Mouse (Mus musculus) hindbrain, embryonic 13.5 days (tissue): ENCODE measurements around the gene Slc6a13. TPM values are rescaled to one million over a fixed set of nuclear protein-coding genes. Genes with fewer than 3 reads are reported as not detected.

Experiments
- ATAC-seq: fragments of 200-750 bp; cut with Nextera tagmentation; 2 replicates; pipeline ENCODE4 v1.8.0; 2017; ENCODE audit warnings: moderate TSS enrichment; ENCODE audit not compliant: low FRiP score
- H3K27ac ChIP-seq: fragments of 300-500 bp; sonication (generic); 2 replicates; pipeline ENCODE4 v1.5.1; 2015; ENCODE audit warnings: inconsistent platforms, mild to moderate bottlenecking, moderate library complexity
- H3K27me3 ChIP-seq: fragments of 300-500 bp; sonication (generic); 2 replicates; pipeline ENCODE4 v1.6.1; 2015; ENCODE audit warnings: mild to moderate bottlenecking, inconsistent platforms
- H3K36me3 ChIP-seq: fragments of 300-500 bp; sonication (generic); 2 replicates; pipeline ENCODE4 v1.6.1; 2015; ENCODE audit warnings: mild to moderate bottlenecking, inconsistent platforms
- H3K4me1 ChIP-seq: fragments of 300-500 bp; sonication (generic); replicated peaks from 2 replicates; pipeline ENCODE4 v1.6.1; 2015; ENCODE audit warnings: inconsistent platforms
- H3K4me2 ChIP-seq: fragments of 300-500 bp; sonication (generic); 2 replicates; pipeline ENCODE4 v1.6.1; 2015; ENCODE audit warnings: inconsistent platforms, mild to moderate bottlenecking, moderate library complexity
- H3K4me3 ChIP-seq: fragments of 300-500 bp; sonication (generic); 2 replicates; pipeline ENCODE4 v1.5.1; 2015; ENCODE audit warnings: mild to moderate bottlenecking, inconsistent platforms
- H3K9ac ChIP-seq: fragments of 300-500 bp; sonication (generic); 2 replicates; pipeline ENCODE4 v1.6.1; 2015; ENCODE audit warnings: mild to moderate bottlenecking, inconsistent platforms
- H3K9me3 ChIP-seq: fragments of 300-500 bp; sonication (generic); 2 replicates; pipeline ENCODE4 v1.6.1; 2016; ENCODE audit warnings: inconsistent platforms
- WGBS: fragments of 180-500 bp; shearing (Covaris S2); methylation state at CpG from one replicate; pipeline ENCODE4 v1.1.7; 2015; 5-methylcytosine and 5-hydroxymethylcytosine counted together
- polyA plus RNA-seq: library from polyadenylated mRNA; unstranded; fragments of >200 nt; fragmentation: Nextera tagmentation; extraction: Ambion mirVana; gene quantifications from 2 replicates; pipeline ENCODE4 v1.2.1, GENCODE M21; 2015

Gene Slc6a13
- polyA plus RNA-seq, 1 experiment from 2014 or later = 36.9 TPM

DNA sequence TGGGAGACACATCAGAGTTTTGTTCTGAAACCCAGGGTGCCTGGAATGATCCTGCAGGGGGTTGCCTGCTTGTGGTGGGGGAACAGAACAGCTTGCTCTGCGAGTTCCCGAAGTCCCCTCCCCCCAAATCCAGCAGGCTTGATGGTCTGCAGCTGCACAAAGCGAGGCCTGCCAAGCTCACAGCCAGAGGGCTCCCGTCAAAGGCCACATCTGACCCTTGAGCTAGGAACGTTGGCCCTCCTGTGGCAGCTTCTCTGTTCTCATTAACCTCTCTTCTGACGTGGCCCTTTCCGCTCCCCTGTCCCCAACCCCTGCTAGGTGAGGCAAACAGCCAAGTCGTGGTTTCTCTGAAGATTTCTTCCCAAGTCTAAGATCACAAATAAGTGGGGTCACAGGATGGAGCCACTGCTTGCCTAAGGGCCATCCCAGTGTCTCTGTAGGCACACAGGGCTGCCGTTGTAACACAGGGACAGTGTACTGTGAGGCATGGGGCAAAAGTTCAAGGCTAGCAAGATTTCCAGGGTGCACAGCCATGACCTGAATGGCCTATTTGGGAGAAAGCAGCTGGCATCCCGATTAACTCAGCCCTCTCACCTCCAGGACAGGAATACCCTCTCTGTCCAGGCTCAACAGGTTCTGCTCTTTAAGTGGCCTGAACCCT lies 30.0 kb downstream of the Slc6a13 start:
- H3K4me3 ChIP-seq = no peak overlapping the region
- H3K4me1 ChIP-seq = peaks cover 15% of the 10 kb centered on the region
- peaks cover 9% of the 10 kb centered on the region; the same call in 1 of the 2 replicates for H3K27me3 ChIP-seq
- no peak overlapping the region for H3K9ac ChIP-seq
- H3K27ac ChIP-seq = no peak overlapping the region
- H3K36me3 ChIP-seq = no peaks in the 10 kb centered on the region
- ATAC-seq = no peak
- WGBS = 6% methylated on average over 10 of the region's 10 CpGs
- H3K4me2 ChIP-seq = no peak overlapping the region
- no peaks in the 10 kb centered on the region for H3K9me3 ChIP-seq

GRCm38 (mm10) chr6:121335841-121336240 lies 35.8 kb downstream of the Slc6a13 start:
- Histone ChIP-seq H3K4me2 (no peak overlapping the region), H3K27ac (no peak overlapping the region), H3K9ac (no peak overlapping the region), H3K4me1 (0 out of 2 replicates have a peak, but pooled peaks cover 4% of the 10 kb centered on the region), H3K9me3 (no peaks in the 10 kb centered on the region), H3K4me3 (no peak overlapping the region), H3K36me3 (no peaks in the 10 kb centered on the region), H3K27me3 (peaks cover 8% of the 10 kb centered on the region; the same call in 1 of the 2 replicates)
- no peak for ATAC-seq
- 89% methylated on average over 9 of the region's 9 CpGs for WGBS

- no peak overlapping the region for H3K4me2 ChIP-seq
- WGBS = 78% methylated on average over 8 of the region's 8 CpGs
- H3K36me3 ChIP-seq = no peaks in the 10 kb centered on the region
- no peak overlapping the region for H3K9ac ChIP-seq
- no peak overlapping the region for H3K27ac ChIP-seq
- H3K4me3 ChIP-seq = no peak overlapping the region
- 0 out of 2 replicates have a peak, but pooled peaks cover 4% of the 10 kb centered on the region for H3K4me1 ChIP-seq
- H3K9me3 ChIP-seq = no peaks in the 10 kb centered on the region
- H3K27me3 ChIP-seq = 0 out of 2 replicates have a peak, but pooled peaks cover 6% of the 10 kb centered on the region
- ATAC-seq = no peak
Measured at GRCm38 (mm10) chr6:121336558-121336957, 36.5 kb downstream of the Slc6a13 start.

DNA sequence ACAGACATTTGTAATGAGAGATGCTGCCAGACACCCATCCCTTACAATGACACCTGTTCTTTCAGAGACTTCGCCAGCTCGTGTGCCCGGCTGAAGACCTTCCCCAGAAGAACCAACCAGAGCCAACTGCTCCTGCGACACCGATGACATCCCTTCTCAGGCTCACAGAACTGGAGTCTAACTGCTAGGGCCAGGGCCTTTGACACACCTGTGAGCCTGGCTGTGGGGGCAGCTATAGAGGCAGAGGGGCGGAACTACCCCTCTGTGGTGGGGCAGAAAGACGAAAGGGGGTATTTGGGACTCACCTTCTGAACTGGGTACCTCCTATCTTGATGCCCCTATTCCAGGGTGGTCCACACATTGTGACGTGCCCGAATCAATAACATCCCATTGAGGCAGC lies 37.2 kb downstream of the Slc6a13 start:
- no peak overlapping the region for H3K27ac ChIP-seq
- H3K9ac ChIP-seq = no peak overlapping the region
- ATAC-seq = no peak
- no peak overlapping the region for H3K4me3 ChIP-seq
- H3K4me1 ChIP-seq = 0 out of 2 replicates have a peak, but pooled peaks cover 4% of the 10 kb centered on the region
- no peak overlapping the region for H3K4me2 ChIP-seq
- H3K36me3 ChIP-seq = no peaks in the 10 kb centered on the region
- H3K27me3 ChIP-seq = 0 out of 2 replicates have a peak, but pooled peaks cover 6% of the 10 kb centered on the region
- no peaks in the 10 kb centered on the region for H3K9me3 ChIP-seq
- WGBS = 93% methylated on average over 9 of the region's 9 CpGs

DNA sequence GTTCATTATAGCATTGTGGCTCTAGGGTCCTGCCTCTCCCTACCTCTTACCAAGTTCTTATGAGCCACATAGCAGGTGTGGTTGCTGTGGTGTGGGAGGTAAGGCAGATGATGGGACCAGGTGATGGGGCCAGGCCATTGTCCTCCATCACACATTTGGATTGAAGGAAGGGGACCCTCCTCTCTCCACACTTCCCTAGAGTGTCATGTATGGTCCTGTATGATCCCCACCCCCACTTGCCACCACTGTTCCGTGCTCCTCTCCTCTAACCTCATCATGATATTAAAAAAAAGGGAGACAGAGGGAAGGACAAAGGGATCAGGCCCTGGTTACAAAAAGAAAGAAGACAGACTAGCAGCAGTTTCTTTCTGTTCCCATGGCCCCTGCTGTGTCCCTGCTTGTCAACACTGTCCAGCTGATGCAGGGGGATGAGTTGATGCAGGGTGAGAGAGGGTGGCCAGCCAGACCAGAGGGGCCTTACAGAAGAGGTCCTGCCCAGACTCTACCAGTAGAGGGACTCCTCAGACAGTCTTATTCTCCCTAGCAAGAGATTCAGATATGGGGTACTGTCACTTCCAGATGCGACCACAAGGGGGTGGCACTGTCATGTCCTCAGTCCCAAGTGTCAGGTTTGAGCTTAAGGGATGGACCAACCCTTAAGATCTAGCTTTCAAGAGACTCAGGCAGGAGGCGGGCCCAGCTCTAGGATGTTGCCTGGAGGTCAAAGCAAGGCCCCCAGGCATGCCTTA lies 37.9 kb downstream of the Slc6a13 start:
- H3K4me3 ChIP-seq = no peak overlapping the region
- no peaks in the 10 kb centered on the region for H3K36me3 ChIP-seq
- H3K27me3 ChIP-seq = 0 out of 2 replicates have a peak, but pooled peaks cover 10% of the 10 kb centered on the region
- no peak overlapping the region for H3K9ac ChIP-seq
- WGBS = 23% methylated on average over 3 of the region's 3 CpGs
- H3K9me3 ChIP-seq = no peaks in the 10 kb centered on the region
- H3K27ac ChIP-seq = no peak overlapping the region
- H3K4me1 ChIP-seq = peaks cover 5% of the 10 kb centered on the region; the same call in 1 of the 2 replicates
- no peak overlapping the region for H3K4me2 ChIP-seq
- ATAC-seq = peak; percentile 83

GRCm38 (mm10) chr6:121338519-121338896 lies 38.5 kb downstream of the Slc6a13 start:
- Histone ChIP-seq H3K4me2 (no peak overlapping the region), H3K9ac (no peak overlapping the region), H3K27me3 (0 out of 2 replicates have a peak, but pooled peaks cover 10% of the 10 kb centered on the region), H3K36me3 (no peaks in the 10 kb centered on the region), H3K9me3 (no peaks in the 10 kb centered on the region), H3K4me1 (peaks cover 9% of the 10 kb centered on the region; the same call in 1 of the 2 replicates), H3K27ac (no peak overlapping the region), H3K4me3 (no peak overlapping the region)
- WGBS = 52% methylated on average over 4 of the region's 4 CpGs
- no peak; the same call in 1 of the 2 replicates for ATAC-seq

GRCm38 (mm10) chr6:121341650-121342049 lies 41.6 kb downstream of the Slc6a13 start:
- 89% methylated on average over 6 of the region's 6 CpGs for WGBS
- Histone ChIP-seq H3K27me3 (0 out of 2 replicates have a peak, but pooled peaks cover 10% of the 10 kb centered on the region), H3K4me2 (no peak overlapping the region), H3K9ac (no peak overlapping the region), H3K9me3 (no peaks in the 10 kb centered on the region), H3K4me3 (no peak overlapping the region), H3K36me3 (no peaks in the 10 kb centered on the region), H3K4me1 (peaks cover 18% of the 10 kb centered on the region), H3K27ac (no peak overlapping the region)
- ATAC-seq = no peak

- H3K4me2 ChIP-seq = no peak within 1 kb of the TSS
- H3K9ac ChIP-seq = no peak within 1 kb of the TSS
- no peak within 1 kb of the TSS for H3K4me3 ChIP-seq
- H3K27ac ChIP-seq = no peak within 1 kb of the TSS
- H3K36me3 ChIP-seq = no peaks in the 10 kb centered on the region
- peaks cover 20% of the 10 kb centered on the region for H3K4me1 ChIP-seq
- 0 out of 2 replicates have a peak, but pooled peaks cover 10% of the 10 kb centered on the region for H3K27me3 ChIP-seq
- no peak for ATAC-seq
- WGBS = 79% methylated on average over 15 of the region's 15 CpGs
- H3K9me3 ChIP-seq = no peaks in the 10 kb centered on the region
Measured at GRCm38 (mm10) chr6:121343026-121343770, 43.2 kb downstream of the Slc6a13 start, which contains the start of gene Slc6a12. Gene Slc6a12, plus strand, starts transcription at chr6:121343076.

GRCm38 (mm10) chr6:121343771-121344123 lies 43.7 kb downstream of the Slc6a13 start:
- Histone ChIP-seq H3K9me3 (no peaks in the 10 kb centered on the region), H3K27ac (no peak overlapping the region), H3K9ac (no peak overlapping the region), H3K4me3 (no peak overlapping the region), H3K4me1 (peaks cover 16% of the 10 kb centered on the region), H3K27me3 (0 out of 2 replicates have a peak, but pooled peaks cover 8% of the 10 kb centered on the region), H3K4me2 (no peak overlapping the region), H3K36me3 (no peaks in the 10 kb centered on the region)
- ATAC-seq = no peak
- WGBS = 67% methylated on average over 6 of the region's 6 CpGs

DNA sequence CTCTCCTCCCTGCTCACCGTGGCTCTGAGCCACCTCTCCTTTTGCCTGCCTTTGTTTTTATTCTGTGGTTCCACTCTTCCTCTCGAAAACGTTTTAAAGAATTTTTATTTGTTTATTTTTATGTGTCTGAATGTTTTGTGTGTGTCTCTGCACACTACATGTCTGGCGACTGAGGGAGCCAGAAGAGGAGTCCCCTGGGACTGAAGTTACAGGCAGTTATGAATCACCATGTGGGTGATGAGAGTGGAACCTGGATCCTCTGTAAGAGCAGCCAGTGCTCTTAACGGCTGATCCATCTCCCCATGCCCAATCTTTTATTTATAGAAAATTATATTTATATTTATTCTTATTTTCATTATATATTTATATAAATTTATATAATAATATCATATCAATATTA lies 44.3 kb downstream of the Slc6a13 start:
- no peak for ATAC-seq
- no peak overlapping the region for H3K9ac ChIP-seq
- no peaks in the 10 kb centered on the region for H3K36me3 ChIP-seq
- WGBS = 72% methylated on average over 5 of the region's 5 CpGs
- H3K27me3 ChIP-seq = 0 out of 2 replicates have a peak, but pooled peaks cover 5% of the 10 kb centered on the region
- H3K4me1 ChIP-seq = peaks cover 16% of the 10 kb centered on the region
- H3K4me3 ChIP-seq = no peak overlapping the region
- no peak overlapping the region for H3K4me2 ChIP-seq
- no peaks in the 10 kb centered on the region for H3K9me3 ChIP-seq
- H3K27ac ChIP-seq = no peak overlapping the region

GRCm38 (mm10) chr6:121346428-121346827 lies 46.4 kb downstream of the Slc6a13 start:
- no peak overlapping the region for H3K27ac ChIP-seq
- H3K36me3 ChIP-seq = no peaks in the 10 kb centered on the region
- H3K9ac ChIP-seq = no peak overlapping the region
- WGBS = 49% methylated on average over 8 of the region's 8 CpGs
- H3K9me3 ChIP-seq = no peaks in the 10 kb centered on the region
- 0 out of 2 replicates have a peak, but pooled peaks cover 5% of the 10 kb centered on the region for H3K27me3 ChIP-seq
- no peak overlapping the region for H3K4me3 ChIP-seq
- no peak overlapping the region for H3K4me2 ChIP-seq
- no peak for ATAC-seq
- H3K4me1 ChIP-seq = peaks cover 16% of the 10 kb centered on the region

DNA sequence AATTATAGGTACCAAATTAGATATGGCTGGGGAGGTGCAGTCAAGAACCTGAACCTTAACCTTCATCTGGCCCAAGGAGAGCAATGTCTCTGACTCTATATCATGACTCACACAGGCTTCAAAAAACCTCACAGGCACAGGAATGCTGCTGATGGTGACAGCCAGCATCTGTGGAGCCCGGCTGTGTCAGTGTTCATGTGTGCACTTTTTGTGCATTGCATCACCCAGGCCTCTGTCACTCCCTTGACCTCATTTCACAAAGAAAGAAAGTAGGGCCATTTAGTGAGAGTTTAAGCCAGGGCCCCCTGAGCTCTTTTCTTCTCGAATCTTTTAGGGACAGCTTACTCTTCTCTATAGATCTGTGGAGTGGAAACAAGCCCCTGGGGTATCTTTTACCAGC lies 52.2 kb downstream of the Slc6a13 start:
- no peaks in the 10 kb centered on the region for H3K9me3 ChIP-seq
- no peak overlapping the region for H3K4me3 ChIP-seq
- ATAC-seq = no peak
- no peaks in the 10 kb centered on the region for H3K36me3 ChIP-seq
- no peak overlapping the region for H3K9ac ChIP-seq
- H3K4me1 ChIP-seq = no peaks in the 10 kb centered on the region; the same call in 1 of the 2 replicates
- WGBS = 47% methylated on average over 2 of the region's 2 CpGs
- H3K27me3 ChIP-seq = 0 out of 2 replicates have a peak, but pooled peaks cover 2% of the 10 kb centered on the region
- no peak overlapping the region for H3K27ac ChIP-seq
- no peak overlapping the region for H3K4me2 ChIP-seq
